17 mouse cellular contexts compared by ENCODE assay signal in genomic region chr7:119105878-119106277, GRCm38 (mm10).
DNase-seq lines count a peak whose midpoint lies in the region; ATAC-seq lines count a peak whose summit lies in the region.
"Had no signal": no experiment of that assay in that cellular context is flagged by ENCODE, and none has a peak within 500 bp of the region (broad histone marks: within the 10 kb centered on the region; RNA-seq: fewer than 3 reads in every experiment).

No protein-coding gene starts in this region.

- no peaks in the 10 kb centered on the region for H3K9me3 ChIP-seq in kidney, embryonic 14.5 days (ENCODE audit: control insufficient read depth, low read length)
- H3K9me3 ChIP-seq: embryonic facial prominence, embryonic 13.5 days; hindbrain, embryonic 13.5 days; midbrain, embryonic 12.5 days had no signal

- no peaks in the 10 kb centered on the region for H3K36me3 ChIP-seq in kidney, embryonic 14.5 days (ENCODE audit: control insufficient read depth, insufficient read depth, low read length)
- H3K36me3 ChIP-seq: embryonic facial prominence, embryonic 13.5 days; hindbrain, embryonic 13.5 days; midbrain, embryonic 12.5 days had no signal

- WGBS in kidney, embryonic 14.5 days = 80% methylated on average over 4 of the region's 4 CpGs

- ATAC-seq in kidney, embryonic 14.5 days (ENCODE audit: low FRiP score, low TSS enrichment) = no peak

- H3K27ac ChIP-seq in kidney, embryonic 14.5 days (ENCODE audit: low read depth, low read length) = no peak overlapping the region
- H3K27ac ChIP-seq: embryonic facial prominence, embryonic 13.5 days; hindbrain, embryonic 13.5 days; layer of hippocampus, adult 2 months; macrophage; midbrain, embryonic 12.5 days had no signal

- H3K9ac ChIP-seq in kidney, embryonic 14.5 days (ENCODE audit: low read depth, low read length) = no peak overlapping the region
- H3K9ac ChIP-seq: embryonic facial prominence, embryonic 13.5 days; hindbrain, embryonic 13.5 days; lung, embryonic 14.5 days; midbrain, embryonic 12.5 days had no signal

- peak; percentile 4 for DNase-seq in cerebellum, adult 11 months
- no peak for DNase-seq in cerebellum, adult 8-10 months
- peak; percentile 26 to 32 for DNase-seq in kidney, adult 8-10 months
- peak; percentile 44 for DNase-seq in adrenal gland, postnatal 10 days
- peak; percentile 13 for DNase-seq in cerebellum, postnatal 14 days
- DNase-seq in gastrocnemius, adult 18-20 months (ENCODE audit: low spot score) = no peak
- DNase-seq in thymus, postnatal 14 days = no peak
- DNase-seq: left cerebral cortex, postnatal 4 days; lung, embryonic 14.5 days; right cerebral cortex, postnatal 25 days had no signal

- H3K4me2 ChIP-seq in kidney, embryonic 14.5 days (replicated peaks; ENCODE audit: low read depth, low read length) = no peak overlapping the region
- H3K4me2 ChIP-seq: embryonic facial prominence, embryonic 13.5 days; hindbrain, embryonic 13.5 days; liver, embryonic 11.5 days; lung, embryonic 14.5 days; midbrain, embryonic 12.5 days had no signal

- H3K27me3 ChIP-seq in kidney, embryonic 14.5 days (ENCODE audit: control insufficient read depth, insufficient read depth, low read length) = no peaks in the 10 kb centered on the region
- H3K27me3 ChIP-seq: embryonic facial prominence, embryonic 13.5 days; hindbrain, embryonic 13.5 days; midbrain, embryonic 12.5 days had no signal

- no peaks in the 10 kb centered on the region for H3K4me1 ChIP-seq in kidney, embryonic 14.5 days (ENCODE audit: control insufficient read depth, insufficient read depth, low read length)
- H3K4me1 ChIP-seq: embryonic facial prominence, embryonic 13.5 days; hindbrain, embryonic 13.5 days; midbrain, embryonic 12.5 days had no signal

- no peak overlapping the region for H3K4me3 ChIP-seq in kidney, embryonic 14.5 days (ENCODE audit: low read length)
- H3K4me3 ChIP-seq: embryonic facial prominence, embryonic 13.5 days; hindbrain, embryonic 13.5 days; layer of hippocampus, adult 2 months; midbrain, embryonic 12.5 days had no signal

Comparison
In these comparisons a context has a peak if more than half of its experiments do, and no peak if none do; other contexts are left out.
1. DNase-seq: peak in cerebellum, adult 11 months (single experiment), kidney, adult 8-10 months (2 of 2), adrenal gland, postnatal 10 days (single experiment) and cerebellum, postnatal 14 days (2 of 2); none in cerebellum, adult 8-10 months (single experiment), gastrocnemius, adult 18-20 months (single experiment) and thymus, postnatal 14 days (single experiment).